Mouse (Mus musculus): ENCODE measurements around the gene Bik.

DNA sequence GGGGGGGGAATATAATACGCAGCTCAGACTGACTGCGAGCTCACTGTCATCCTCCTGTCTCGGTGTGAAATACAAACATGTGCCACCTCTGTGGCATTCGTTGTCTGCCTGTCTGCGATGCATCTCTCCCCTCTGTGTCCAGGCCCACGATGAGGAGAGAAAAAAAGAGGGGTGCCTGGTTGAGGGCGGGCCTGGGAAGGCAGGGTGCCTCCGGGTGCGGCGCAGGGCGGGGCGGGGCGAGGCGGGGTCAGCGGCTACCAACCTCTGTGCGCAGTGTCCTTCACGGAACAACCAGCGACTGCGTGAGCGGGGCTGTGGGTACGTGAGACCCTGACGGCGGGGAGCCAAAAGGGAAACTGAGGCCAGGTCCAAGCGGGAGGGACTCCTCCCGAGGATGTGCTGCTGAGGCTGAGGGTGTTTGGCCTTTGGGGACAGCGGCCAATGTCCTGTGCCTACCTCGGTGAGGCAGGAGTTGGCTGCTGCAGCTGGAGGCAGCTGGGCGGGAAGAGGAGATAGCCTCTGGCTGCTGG, 36.7 kb downstream of the Bik start, which contains the start of the genes Tspo and Mcat:
- TF ChIP-seq CTCF (IDR thresholded peaks at IDR 0.05; ENCODE audit: borderline replicate concordance, extremely low read depth, insufficient read depth, insufficient read length) = no peak
- no peak for TF ChIP-seq POLR2A (IDR thresholded peaks at IDR 0.05; ENCODE audit: borderline replicate concordance, extremely low read depth, insufficient read depth, insufficient read length, poor library complexity, severe bottlenecking)

Measured in brain, embryonic 14.5 days (tissue).